Mouse (Mus musculus) olfactory bulb, adult 2 months (tissue): ENCODE results near the gene Tpd52l1.

Experiments used
- CTCF ChIP-seq: fragments of 200-500 bp; IDR thresholded peaks from 2 replicates; pipeline ENCODE4 v1.5.1; 2012; ENCODE audit warnings: low read depth, mild to moderate bottlenecking, low read length, moderate library complexity; ENCODE audit not compliant: insufficient read depth
- POLR2A ChIP-seq: fragments of 200-500 bp; IDR thresholded peaks from 2 replicates; pipeline ENCODE4 v1.6.1; 2012; ENCODE audit warnings: mild to moderate bottlenecking, low read depth, low read length, moderate library complexity; ENCODE audit not compliant: insufficient read depth

DNA sequence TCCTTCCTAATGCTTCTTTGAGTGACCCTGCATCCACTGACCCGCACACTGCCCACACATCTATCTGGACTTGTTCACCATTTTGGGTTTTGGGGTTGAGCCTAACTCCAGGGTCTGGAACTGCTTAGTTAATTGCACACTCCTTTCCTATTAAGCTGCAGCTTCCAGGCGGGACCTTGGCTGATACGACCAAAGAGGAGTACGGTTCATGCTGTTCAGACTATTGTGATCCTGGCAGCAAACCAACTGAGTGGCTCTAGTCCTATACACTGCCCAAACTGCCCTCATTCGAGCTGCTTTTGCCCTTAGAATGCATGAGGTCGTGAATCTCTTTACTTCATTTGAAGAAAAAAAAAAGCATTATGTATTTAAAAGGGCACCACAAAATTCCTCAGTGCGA, 1.6 kb downstream of the Tpd52l1 start:
- TF ChIP-seq CTCF (no peak), POLR2A (no peak)
